Comparison of ENCODE assay signal across 20 mouse cellular contexts in genomic region chr13:74762741-74763140, GRCm38 (mm10).
"Had no signal": no experiment of that assay in that cellular context is flagged by ENCODE, and none has a peak within 500 bp of the region (broad histone marks: within the 10 kb centered on the region; RNA-seq: fewer than 3 reads in every experiment).

No protein-coding gene starts in this region.

- H3K27me3 ChIP-seq: limb, embryonic 15.5 days; liver, embryonic 13.5 days; liver, embryonic 15.5 days; midbrain, embryonic 12.5 days; neural tube, embryonic 13.5 days; neural tube, embryonic 15.5 days had no signal

- DNase-seq: liver, embryonic 13.5 days; lung, adult 2 months; lung, postnatal 36 days; midbrain, embryonic 14.5 days; retina, postnatal 1 day; right cerebral cortex, adult 18-20 months; right cerebral cortex, postnatal 25 days; right cerebral cortex, postnatal 4 days; spleen, adult 18-20 months; thymus, adult 18-20 months; thymus, postnatal 14 days; thymus, postnatal 36 days had no signal

- H3K9me3 ChIP-seq: limb, embryonic 15.5 days; liver, embryonic 13.5 days; liver, embryonic 15.5 days; midbrain, embryonic 10.5 days; midbrain, embryonic 12.5 days; neural tube, embryonic 15.5 days had no signal

- H3K9ac ChIP-seq: limb, embryonic 15.5 days; liver, embryonic 13.5 days; liver, embryonic 15.5 days; midbrain, embryonic 12.5 days; neural tube, embryonic 13.5 days; neural tube, embryonic 15.5 days had no signal

- ATAC-seq: midbrain, embryonic 16.5 days had no signal

- H3K4me1 ChIP-seq: limb, embryonic 15.5 days; midbrain, embryonic 10.5 days; midbrain, embryonic 12.5 days; neural tube, embryonic 13.5 days; neural tube, embryonic 15.5 days had no signal

- H3K36me3 ChIP-seq: limb, embryonic 15.5 days; midbrain, embryonic 10.5 days; midbrain, embryonic 12.5 days; neural tube, embryonic 13.5 days; neural tube, embryonic 15.5 days had no signal

- H3K4me3 ChIP-seq: limb, embryonic 15.5 days; liver, embryonic 13.5 days; liver, embryonic 15.5 days; midbrain, embryonic 10.5 days; midbrain, embryonic 12.5 days; myocyte; neural tube, embryonic 13.5 days; neural tube, embryonic 15.5 days had no signal

- H3K4me2 ChIP-seq: limb, embryonic 15.5 days; liver, embryonic 13.5 days; liver, embryonic 15.5 days; midbrain, embryonic 12.5 days; neural tube, embryonic 13.5 days; neural tube, embryonic 15.5 days had no signal

- H3K27ac ChIP-seq: limb, embryonic 15.5 days; liver, embryonic 13.5 days; liver, embryonic 15.5 days; midbrain, embryonic 10.5 days; midbrain, embryonic 12.5 days; neural tube, embryonic 13.5 days; neural tube, embryonic 15.5 days had no signal
